In genomic region chr7:46086378-46086777, GRCm38 (mm10) we compare ENCODE assay signal across 21 mouse cellular contexts. TPM values are rescaled to one million over a fixed set of nuclear protein-coding genes. Genes with fewer than 3 reads are reported as not detected.
"Had no signal": no experiment of that assay in that cellular context is flagged by ENCODE, and none has a peak within 500 bp of the region (broad histone marks: within the 10 kb centered on the region; RNA-seq: fewer than 3 reads in every experiment).

No protein-coding gene starts in this region.

- H3K27me3 ChIP-seq: limb, embryonic 13.5 days had no signal

- H3K4me3 ChIP-seq: limb, embryonic 10.5 days; limb, embryonic 13.5 days; liver, embryonic 12.5 days; megakaryocyte, embryonic 14.5 days; midbrain, embryonic 10.5 days; midbrain, embryonic 13.5 days; myocyte had no signal

- H3K9me3 ChIP-seq: limb, embryonic 10.5 days had no signal

- H3K4me1 ChIP-seq: limb, embryonic 13.5 days; midbrain, embryonic 13.5 days had no signal

- DNase-seq: kidney, adult 9 months; kidney, postnatal 14 days; kidney, postnatal 4 days; liver; lung, embryonic 14.5 days; right cerebral cortex, adult 18-20 months; right cerebral cortex, postnatal 14 days; right cerebral cortex, postnatal 4 days; thymus, postnatal 25 days had no signal

- ATAC-seq: liver, embryonic 12.5 days; lung, postnatal 0 days; midbrain, embryonic 13.5 days; midbrain, embryonic 16.5 days had no signal

- H3K27ac ChIP-seq: limb, embryonic 10.5 days; limb, embryonic 13.5 days; liver, embryonic 12.5 days; macrophage; midbrain, embryonic 10.5 days; midbrain, embryonic 13.5 days had no signal

- H3K4me2 ChIP-seq: limb, embryonic 13.5 days; liver, embryonic 12.5 days; lung, embryonic 14.5 days; midbrain, embryonic 13.5 days had no signal

- H3K9ac ChIP-seq: limb, embryonic 13.5 days; liver, embryonic 12.5 days; lung, embryonic 14.5 days; midbrain, embryonic 13.5 days had no signal

RNA-seq across cellular contexts. Expression of gene Kcnj11, which starts 14.2 kb away (rescaled TPM):
- total RNA-seq: monocyte, adult 5-6 weeks had no signal
- polyA plus RNA-seq: liver, embryonic 12.5 days; lung, embryonic 14.5 days; macrophage had no signal

RNA-seq across cellular contexts. Expression of gene Abcc6, which starts 56.3 kb away (rescaled TPM):
- total RNA-seq: monocyte, adult 5-6 weeks had no signal
- polyA plus RNA-seq: macrophage; myocyte; thymus, postnatal 0 days had no signal
